Mouse (Mus musculus) lung, embryonic 14.5 days (tissue): ENCODE results near the gene Tnni3. TPM values are rescaled to one million over a fixed set of nuclear protein-coding genes. Genes with fewer than 3 reads are reported as not detected.
A peak's percentile ranks its signal among the peaks of the same experiment; 100 is the strongest.

Experiments
- ATAC-seq: fragments of 200-750 bp; cut with Nextera tagmentation; 2 replicates; pipeline ENCODE4 v1.8.0; 2017; ENCODE audit warnings: mild to moderate bottlenecking, moderate TSS enrichment, moderate library complexity; ENCODE audit not compliant: insufficient read depth
- DNase-seq: peaks from one replicate; pipeline ENCODE4 v3.0.0-alpha.2; 2015
- H3K27ac ChIP-seq: fragments of 300-500 bp; sonication (generic); 2 replicates; pipeline ENCODE4 v1.5.1; 2014; ENCODE audit warnings: low read depth, mild to moderate bottlenecking, moderate library complexity
- H3K27me3 ChIP-seq: fragments of 300-500 bp; sonication (generic); 2 replicates; pipeline ENCODE4 v1.6.1; 2014; ENCODE audit warnings: low read length, control low read depth; ENCODE audit not compliant: insufficient read depth
- H3K36me3 ChIP-seq: fragments of 300-500 bp; sonication (generic); 2 replicates; pipeline ENCODE4 v1.6.1; 2014; ENCODE audit warnings: control low read depth; ENCODE audit not compliant: insufficient read depth
- H3K4me1 ChIP-seq: fragments of 300-500 bp; sonication (generic); 2 replicates; pipeline ENCODE4 v1.6.1; 2014; ENCODE audit warnings: antibody characterized with exemption, control low read depth; ENCODE audit not compliant: insufficient read depth
- H3K4me2 ChIP-seq: fragments of 300-500 bp; sonication (generic); 2 replicates; pipeline ENCODE4 v1.6.1; 2014; ENCODE audit warnings: mild to moderate bottlenecking
- H3K4me3 ChIP-seq: fragments of 300-500 bp; sonication (generic); 2 replicates; pipeline ENCODE4 v1.5.1; 2014; ENCODE audit warnings: low read depth, low read length
- H3K9ac ChIP-seq: fragments of 300-500 bp; sonication (generic); 2 replicates; pipeline ENCODE4 v1.6.1; 2014
- H3K9me3 ChIP-seq: fragments of 300-500 bp; sonication (generic); 2 replicates; pipeline ENCODE4 v1.6.1; 2016; ENCODE audit warnings: low read depth, low read length, control low read depth
- CTCF ChIP-seq: IDR thresholded peaks from 2 replicates; pipeline ENCODE4 v1.5.1; 2016; ENCODE audit warnings: antibody characterized with exemption, low read depth
- WGBS: fragments of 180-500 bp; shearing (Covaris S2); extraction: QIAGEN DNeasy Blood & Tissue Kit; methylation state at CpG from one replicate; pipeline ENCODE4 v1.1.7; 2014; 5-methylcytosine and 5-hydroxymethylcytosine counted together
- polyA plus RNA-seq: library from polyadenylated mRNA; unstranded; fragments of >200 nt; fragmentation: Nextera tagmentation; extraction: Ambion mirVana; gene quantifications from 2 replicates; pipeline ENCODE4 v1.2.1, GENCODE M21; 2014

Tnni3 gene
- polyA plus RNA-seq, 1 experiment from 2014 or later: 5.3 TPM

GRCm38 (mm10) chr7:4508739-4509116, 15.3 kb downstream of the Tnni3 start:
- no peaks in the 10 kb centered on the region for H3K27me3 ChIP-seq
- no peaks in the 10 kb centered on the region for H3K36me3 ChIP-seq
- no peaks in the 10 kb centered on the region for H3K9me3 ChIP-seq
- no peak for ATAC-seq
- DNase-seq: no peak
- H3K4me1 ChIP-seq: no peaks in the 10 kb centered on the region; the same call in 1 of the 2 replicates
- no peak overlapping the region for H3K4me2 ChIP-seq
- H3K4me3 ChIP-seq: no peak overlapping the region
- TF ChIP-seq CTCF: no peak
- no peak overlapping the region for H3K9ac ChIP-seq
- 76% methylated on average over 8 of the region's 8 CpGs for WGBS
- no peak overlapping the region for H3K27ac ChIP-seq

GRCm38 (mm10) chr7:4508062-4508738, 15.8 kb downstream of the Tnni3 start:
- H3K27ac ChIP-seq: no peak overlapping the region
- no peaks in the 10 kb centered on the region for H3K27me3 ChIP-seq
- no peaks in the 10 kb centered on the region for H3K36me3 ChIP-seq
- no peak overlapping the region for H3K4me3 ChIP-seq
- no peak overlapping the region for H3K9ac ChIP-seq
- peak; percentile 60 for TF ChIP-seq CTCF
- DNase-seq (no peak), ATAC-seq (no peak)
- no peak overlapping the region for H3K4me2 ChIP-seq
- H3K9me3 ChIP-seq: no peaks in the 10 kb centered on the region
- no peaks in the 10 kb centered on the region; the same call in 1 of the 2 replicates for H3K4me1 ChIP-seq
- WGBS: 73% methylated on average over 22 of the region's 32 CpGs

GRCm38 (mm10) chr7:4507220-4507619, 16.8 kb downstream of the Tnni3 start:
- H3K36me3 ChIP-seq: no peaks in the 10 kb centered on the region
- H3K4me1 ChIP-seq: no peaks in the 10 kb centered on the region; the same call in 1 of the 2 replicates
- H3K27me3 ChIP-seq: no peaks in the 10 kb centered on the region
- no peak overlapping the region for H3K4me2 ChIP-seq
- H3K4me3 ChIP-seq: no peak overlapping the region
- no peaks in the 10 kb centered on the region for H3K9me3 ChIP-seq
- 59% methylated on average over 3 of the region's 4 CpGs for WGBS
- no peak overlapping the region for H3K27ac ChIP-seq
- no peak overlapping the region for H3K9ac ChIP-seq
- no peak for DNase-seq
- ATAC-seq: no peak
- TF ChIP-seq CTCF: no peak

GRCm38 (mm10) chr7:4504646-4505435, 19.2 kb downstream of the Tnni3 start:
- ATAC-seq: no peak
- no peak for TF ChIP-seq CTCF
- Histone ChIP-seq H3K27ac (no peak overlapping the region), H3K9me3 (no peaks in the 10 kb centered on the region), H3K4me1 (peaks cover 5% of the 10 kb centered on the region; the same call in 1 of the 2 replicates), H3K4me2 (no peak overlapping the region), H3K9ac (no peak overlapping the region), H3K36me3 (no peaks in the 10 kb centered on the region), H3K4me3 (no peak overlapping the region), H3K27me3 (no peaks in the 10 kb centered on the region)
- no peak for DNase-seq
- 54% methylated on average over 11 of the region's 11 CpGs for WGBS

- Histone ChIP-seq H3K9me3 (no peaks in the 10 kb centered on the region), H3K4me2 (no peak overlapping the region), H3K27me3 (no peaks in the 10 kb centered on the region), H3K9ac (no peak overlapping the region), H3K27ac (no peak overlapping the region), H3K4me1 (peaks cover 7% of the 10 kb centered on the region; the same call in 1 of the 2 replicates), H3K36me3 (no peaks in the 10 kb centered on the region), H3K4me3 (no peak overlapping the region)
- DNase-seq (no peak), ATAC-seq (no peak)
- WGBS: 82% methylated on average over 5 of the region's 5 CpGs
- TF ChIP-seq CTCF: no peak
Observed at GRCm38 (mm10) chr7:4503858-4504257, 20.2 kb downstream of the Tnni3 start.

GRCm38 (mm10) chr7:4503100-4503499, 20.9 kb downstream of the Tnni3 start:
- H3K27me3 ChIP-seq: no peaks in the 10 kb centered on the region

More at GRCm38 (mm10) chr7:4503100-4503499, 20.9 kb downstream of the Tnni3 start:
- no peak overlapping the region for H3K9ac ChIP-seq
- peak overlapping the region; percentile 80; the same call in 1 of the 2 replicates for H3K4me2 ChIP-seq
- no peak for TF ChIP-seq CTCF
- no peak overlapping the region for H3K27ac ChIP-seq
- 78% methylated on average over 4 of the region's 4 CpGs for WGBS
- peaks cover 12% of the 10 kb centered on the region for H3K4me1 ChIP-seq
- ATAC-seq: no peak
- H3K9me3 ChIP-seq: no peaks in the 10 kb centered on the region
- no peak for DNase-seq
- no peaks in the 10 kb centered on the region for H3K36me3 ChIP-seq
- H3K4me3 ChIP-seq: no peak overlapping the region
